Mouse (Mus musculus): ENCODE measurements around the gene Smad6. TPM values are rescaled to one million over a fixed set of nuclear protein-coding genes. Genes with fewer than 3 reads are reported as not detected.
A peak's percentile ranks its signal among the peaks of the same experiment; 100 is the strongest.

Smad6 gene
- total RNA-seq, 2 experiments from 2014 or later: 1.7 to 3.6 TPM

DNA sequence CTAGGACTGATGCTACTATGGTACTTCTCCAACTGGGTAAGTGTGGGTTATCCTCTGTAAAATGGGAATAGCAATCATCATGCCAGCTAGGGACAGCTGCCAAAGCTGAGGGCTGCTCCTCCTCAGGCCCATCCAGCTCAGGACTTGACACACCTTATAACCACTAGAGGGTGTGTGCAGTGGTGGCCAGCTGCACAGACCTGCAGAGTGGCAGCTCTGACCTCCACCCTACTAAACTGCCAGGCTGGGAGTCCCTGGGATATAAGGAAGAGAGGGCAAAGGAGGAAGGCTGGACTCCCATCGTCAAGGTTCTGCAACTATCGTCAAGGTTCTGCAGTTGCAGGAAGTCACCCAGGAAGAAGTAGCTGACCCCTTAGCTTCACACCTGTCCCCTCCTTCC lies 3.1 kb upstream of the Smad6 start:
- no peak for DNase-seq (ENCODE audit: low spot score in 2 of 2)
- intact Hi-C loops (cut with DNase I): loop anchor here (5.0 kb wide), 1 partner anchor 68 kb away; no protein-coding TSS in a partner anchor

DNA sequence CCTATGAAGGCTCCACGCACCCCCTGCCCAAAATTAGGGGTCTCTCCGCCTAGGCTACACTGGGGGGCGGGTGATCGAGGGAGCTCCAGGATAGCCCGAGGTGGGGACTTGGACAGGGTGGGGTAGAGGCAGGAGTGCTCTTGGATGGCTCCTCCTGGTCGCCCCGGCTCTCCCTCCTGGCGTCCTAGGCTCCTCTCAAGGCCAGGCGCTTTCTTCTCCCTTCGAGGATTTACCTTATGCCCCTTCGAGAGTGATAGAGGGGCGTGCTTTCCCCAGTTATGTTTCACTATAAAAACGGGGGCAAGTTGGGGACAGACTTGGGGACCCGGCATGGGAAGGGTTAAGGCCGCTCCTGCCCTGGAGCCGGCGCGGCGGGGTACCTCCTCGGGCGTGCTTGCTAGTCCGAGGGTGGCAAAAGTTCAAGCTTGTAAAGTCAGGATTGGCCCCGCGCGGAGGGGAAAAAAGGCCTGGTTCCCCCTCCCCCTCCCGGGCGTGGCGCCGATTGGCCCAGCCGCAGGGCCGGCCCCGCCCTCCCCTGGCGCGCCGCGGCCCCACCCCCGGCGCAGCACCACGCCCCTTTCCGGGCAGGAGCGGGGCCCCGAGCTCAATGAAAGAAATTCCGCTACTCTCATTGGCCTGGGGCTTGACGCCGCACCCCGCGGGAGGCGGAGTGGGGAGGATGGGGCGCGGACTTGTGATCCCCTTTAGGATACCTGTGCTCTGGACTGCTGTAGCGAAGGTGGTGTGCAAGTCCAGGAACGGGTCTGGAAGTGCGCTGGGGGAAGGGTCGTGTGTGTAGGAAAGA lies 905 bp upstream of the Smad6 start:
- peak; percentile 74 to 78 for DNase-seq (ENCODE audit: low spot score in 2 of 2)
- intact Hi-C loops (cut with DNase I): loop anchor here (2.0 to 5.0 kb wide), 2 partner anchors 64 to 65 kb away; no protein-coding TSS in a partner anchor

DNA sequence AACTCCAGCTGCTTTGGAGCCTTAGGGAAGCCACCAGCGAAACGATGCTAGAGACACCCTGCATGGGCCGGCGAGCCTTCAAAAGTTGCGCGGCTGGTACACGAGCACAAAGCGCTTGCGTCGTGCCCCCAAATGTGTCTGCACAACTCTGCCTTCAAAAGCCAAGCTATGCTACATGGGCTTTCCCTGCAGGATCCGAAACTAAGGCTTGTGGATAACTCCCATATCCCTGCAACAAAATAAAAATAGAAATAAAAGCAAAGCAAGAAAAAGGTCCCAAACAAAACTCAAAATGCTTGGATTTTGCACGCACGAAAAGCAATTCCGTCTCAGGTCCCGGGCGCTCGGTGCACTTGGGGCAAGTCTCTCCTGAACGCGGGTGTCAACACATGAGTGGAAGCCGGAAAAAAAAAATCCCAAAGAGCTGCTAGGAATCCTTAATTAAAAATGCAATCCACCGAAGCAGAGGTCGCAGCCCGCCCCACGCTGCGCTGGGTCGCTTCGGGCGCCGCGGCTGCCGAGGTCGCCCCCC lies 474 bp downstream of the Smad6 start:
- intact Hi-C loops (cut with DNase I): loop anchor here (5.0 kb wide), 1 partner anchor 64 kb away; no protein-coding TSS in a partner anchor
- no peak for DNase-seq (ENCODE audit: low spot score in 2 of 2)

GRCm38 (mm10) chr9:64020606-64021318 lies 1.1 kb downstream of the Smad6 start:
- intact Hi-C loops (cut with DNase I): loop anchor here (5.0 kb wide), 1 partner anchor 63 kb away; no protein-coding TSS in a partner anchor
- no peak for DNase-seq (ENCODE audit: low spot score in 2 of 2)

GRCm38 (mm10) chr9:64020171-64020605 lies 1.7 kb downstream of the Smad6 start:
- intact Hi-C loops (cut with DNase I): loop anchor here (5.0 kb wide), 1 partner anchor 63 kb away; no protein-coding TSS in a partner anchor
- DNase-seq (ENCODE audit: low spot score in 2 of 2): no peak

DNA sequence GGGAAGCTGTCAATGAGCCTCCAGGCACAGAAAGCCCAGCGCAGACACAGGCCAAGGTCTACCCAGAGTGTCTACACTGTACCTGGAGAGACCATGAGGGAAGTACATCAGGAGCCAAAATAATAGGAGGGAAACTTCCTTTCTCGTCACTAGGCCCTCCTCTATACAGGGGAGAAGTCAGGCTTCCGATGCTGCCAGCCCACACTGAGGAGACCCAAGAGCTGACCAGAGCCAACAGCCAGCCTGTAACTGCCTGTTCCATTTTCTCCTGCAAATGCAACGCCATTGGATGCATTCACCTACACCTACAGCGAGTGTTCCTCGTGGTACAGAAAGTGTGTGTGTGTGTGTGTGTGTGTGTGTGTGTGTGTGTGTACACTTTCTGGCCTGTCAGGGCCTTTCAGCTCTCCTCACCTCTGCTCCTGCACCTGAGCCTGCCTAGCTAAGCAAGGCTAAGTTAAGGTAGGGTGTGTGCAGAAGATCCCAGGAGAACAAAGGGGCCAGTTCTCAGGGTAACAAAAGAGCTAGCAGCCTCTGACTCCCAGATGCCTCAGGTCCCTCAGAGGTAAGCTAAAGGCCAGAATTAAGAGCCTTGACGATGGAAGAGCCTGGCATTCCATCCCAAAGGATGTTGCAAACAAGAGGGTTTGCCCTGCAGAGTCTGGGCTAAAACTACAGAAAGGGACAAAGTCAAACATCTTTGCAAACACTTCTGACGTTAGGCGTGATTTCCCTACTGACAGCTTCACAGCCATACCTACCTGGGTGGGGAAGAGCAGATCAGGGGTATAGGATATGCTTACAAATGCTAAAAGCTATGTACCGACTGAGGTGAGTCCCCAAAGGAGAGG lies 2.6 kb downstream of the Smad6 start:
- no peak for DNase-seq (ENCODE audit: low spot score in 2 of 2)
- intact Hi-C loops (cut with DNase I): no loop called here

DNA sequence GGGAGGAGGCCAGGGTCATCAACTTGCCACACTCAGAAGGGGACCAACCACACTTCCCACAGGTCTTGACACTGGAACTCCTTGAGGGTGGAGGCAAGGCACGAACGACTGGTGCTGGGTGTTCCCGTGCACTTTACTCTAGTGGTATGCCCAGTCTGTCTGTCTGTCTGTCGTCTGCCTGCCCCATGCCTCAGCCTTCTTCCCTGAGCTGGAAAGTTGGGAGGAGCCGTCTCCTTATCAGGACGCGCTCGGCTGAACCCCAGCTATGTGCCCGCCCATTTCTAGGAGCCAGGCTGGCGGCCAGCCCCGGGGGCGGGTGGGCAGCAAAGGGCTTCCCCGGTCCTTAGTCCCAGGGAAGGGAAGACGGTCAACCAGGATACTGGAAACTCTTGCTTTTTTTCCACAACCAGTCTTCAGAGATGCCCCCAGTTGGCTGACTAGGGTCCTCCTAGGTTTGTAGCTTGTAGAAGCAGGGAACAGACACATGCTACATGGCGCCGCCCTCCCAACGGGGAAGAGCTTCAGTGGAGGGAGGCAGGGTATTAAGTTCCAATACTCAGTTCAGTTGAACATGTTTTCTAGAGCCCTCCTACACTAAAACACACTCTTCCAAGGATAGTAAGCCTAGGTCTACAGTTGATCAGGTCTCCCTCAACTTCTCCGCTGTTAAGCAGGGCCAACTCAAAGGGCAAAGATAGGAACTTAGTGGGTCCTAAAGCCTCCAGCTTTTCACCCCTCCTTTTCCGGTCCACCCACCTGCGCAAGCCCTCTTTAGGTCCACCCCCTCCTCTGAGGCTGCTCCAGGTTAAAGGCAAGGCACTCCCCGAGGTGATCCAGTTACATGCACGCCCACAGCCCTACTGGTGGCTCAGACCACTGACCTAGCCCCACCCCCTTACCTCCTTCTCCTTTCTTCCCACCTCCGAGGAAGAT lies 3.7 kb downstream of the Smad6 start:
- intact Hi-C loops (cut with DNase I): no loop called here
- DNase-seq (ENCODE audit: low spot score in 2 of 2): no peak

DNA sequence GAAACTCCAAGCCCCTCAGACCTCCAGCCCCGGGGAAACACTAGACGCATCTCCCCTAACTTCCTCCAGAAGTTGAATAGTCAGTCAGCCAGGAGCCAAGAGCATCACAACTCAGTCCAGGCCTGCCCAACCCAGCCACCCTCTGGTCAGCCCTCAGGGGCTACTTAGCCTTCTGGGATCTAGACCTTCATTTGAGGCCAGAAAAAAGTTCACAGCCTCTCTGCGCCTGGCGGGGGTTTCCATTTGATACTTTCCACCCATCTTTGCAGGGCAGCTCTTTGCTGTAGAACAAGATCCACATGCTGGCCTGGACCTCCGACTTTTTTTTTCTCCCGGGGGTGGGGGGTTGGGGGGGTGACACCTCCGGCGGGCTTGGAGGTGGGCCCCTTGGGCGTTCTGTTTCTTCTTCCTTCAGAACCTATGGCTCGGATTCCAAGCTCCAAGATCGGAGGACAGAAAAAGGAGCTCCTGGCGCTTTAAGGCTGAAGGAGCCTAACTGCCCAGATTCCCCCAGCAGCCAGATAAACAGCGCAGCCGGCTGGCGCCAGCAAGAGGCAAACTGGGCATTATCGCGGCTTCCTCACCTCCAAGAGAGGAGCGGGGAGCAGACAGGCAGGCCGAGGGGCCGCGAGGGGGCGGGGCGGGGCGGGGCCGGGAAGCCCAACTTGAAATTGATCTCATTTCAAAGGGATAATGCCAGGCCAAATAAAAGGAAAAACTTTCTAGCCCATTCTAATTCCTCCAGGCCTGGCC lies 5.0 kb downstream of the Smad6 start:
- DNase-seq (ENCODE audit: low spot score in 2 of 2): no peak

GRCm38 (mm10) chr9:64016092-64016491 lies 5.8 kb downstream of the Smad6 start:
- intact Hi-C loops (cut with DNase I): no loop called here
- no peak for DNase-seq (ENCODE audit: low spot score in 2 of 2)

More for the DNA sequence above, 5.0 kb downstream of the Smad6 start:
- intact Hi-C loops (cut with DNase I): no loop called here

DNA sequence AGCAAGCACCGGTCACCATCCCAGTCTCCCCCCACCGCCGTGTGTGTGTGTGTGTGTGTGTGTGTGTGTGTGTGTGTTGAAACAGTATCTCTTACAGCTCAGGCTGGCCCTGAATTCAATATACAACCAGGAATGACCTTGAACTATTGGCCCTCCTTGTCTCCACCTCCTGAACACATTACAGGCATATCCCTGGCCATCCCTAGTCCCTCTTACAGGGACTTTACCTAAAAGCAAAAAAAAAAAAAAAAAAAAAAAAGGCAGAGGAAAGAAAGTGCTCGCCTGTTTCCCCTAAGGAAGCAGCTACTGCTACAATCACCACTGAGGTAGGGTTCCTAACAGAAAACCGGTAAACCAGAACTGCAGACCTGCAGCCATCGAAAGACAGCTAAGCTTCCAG lies 7.1 kb downstream of the Smad6 start:
- intact Hi-C loops (cut with DNase I): no loop called here
- no peak for DNase-seq (ENCODE audit: low spot score in 2 of 2)

- no peak for DNase-seq (ENCODE audit: low spot score in 2 of 2)
- intact Hi-C loops (cut with DNase I): no loop called here
Measured at GRCm38 (mm10) chr9:64011356-64011755, 10.5 kb downstream of the Smad6 start.

GRCm38 (mm10) chr9:64002981-64003380 lies 18.9 kb downstream of the Smad6 start:
- DNase-seq (ENCODE audit: low spot score in 2 of 2): no peak
- intact Hi-C loops (cut with DNase I): no loop called here

GRCm38 (mm10) chr9:64001081-64001480 lies 20.8 kb downstream of the Smad6 start:
- intact Hi-C loops (cut with DNase I): no loop called here
- DNase-seq (ENCODE audit: low spot score in 2 of 2): no peak

DNA sequence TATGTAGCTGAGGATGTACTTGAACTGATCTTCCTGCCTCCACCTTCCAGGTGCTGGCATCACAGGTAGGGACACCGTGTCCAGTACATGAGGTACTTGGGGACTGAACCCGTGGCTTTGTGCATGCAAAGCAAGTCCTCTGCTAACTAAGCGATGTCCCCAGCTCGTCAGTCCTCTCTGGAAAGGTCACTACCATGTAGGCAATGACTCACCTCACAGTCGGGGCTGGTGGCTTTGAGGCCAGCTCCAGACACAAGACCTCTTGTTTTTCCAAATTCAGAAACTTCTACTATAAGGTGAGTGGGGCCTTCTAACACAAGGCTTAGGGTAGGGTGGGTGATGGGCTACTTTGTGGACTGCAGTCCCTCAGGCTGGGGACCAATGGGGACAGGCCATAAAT lies 21.8 kb downstream of the Smad6 start:
- DNase-seq (ENCODE audit: low spot score in 2 of 2): no peak
- intact Hi-C loops (cut with DNase I): no loop called here

DNA sequence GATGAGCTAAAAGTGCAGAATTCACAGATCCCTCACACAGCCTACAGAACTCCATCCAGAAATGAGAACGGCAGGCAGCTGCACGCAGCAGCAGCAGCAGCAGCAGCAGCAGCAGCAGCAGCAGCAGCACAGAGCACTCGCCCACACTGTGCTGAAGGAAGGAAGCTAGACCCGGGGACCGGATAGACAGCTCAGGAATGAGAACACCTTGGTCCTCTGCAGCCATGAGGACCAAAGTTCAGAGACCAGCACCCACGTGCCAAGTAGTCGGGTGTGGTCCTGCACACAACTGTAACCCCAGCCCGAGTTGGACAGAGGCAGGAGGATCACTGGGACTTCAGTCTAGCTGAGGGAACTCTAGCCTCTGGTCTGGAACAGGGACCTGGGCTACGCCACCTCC lies 22.7 kb downstream of the Smad6 start:
- intact Hi-C loops (cut with DNase I): no loop called here
- no peak for DNase-seq (ENCODE audit: low spot score in 2 of 2)

DNA sequence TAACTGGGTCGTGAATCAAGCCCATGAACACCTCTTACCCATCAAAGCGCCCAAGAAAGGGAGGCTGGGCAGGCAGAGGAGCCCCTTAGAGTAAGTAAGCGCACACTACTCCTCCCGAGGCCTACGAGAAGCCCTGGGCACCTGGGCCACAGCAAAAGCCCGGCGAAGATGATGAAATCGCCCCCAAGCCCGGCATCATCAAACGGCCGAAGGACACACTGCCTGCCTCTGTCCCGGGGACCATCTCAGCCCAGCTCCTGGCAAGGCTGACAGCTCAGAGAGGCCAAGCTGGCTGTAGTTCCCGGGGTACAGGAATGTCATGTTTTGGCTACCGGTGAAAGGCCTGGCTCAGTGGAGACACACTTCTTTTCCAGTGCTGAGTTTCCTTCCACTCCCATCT lies 23.8 kb downstream of the Smad6 start:
- no peak for DNase-seq (ENCODE audit: low spot score in 2 of 2)
- intact Hi-C loops (cut with DNase I): no loop called here

- no peak for DNase-seq (ENCODE audit: low spot score in 2 of 2)
- intact Hi-C loops (cut with DNase I): no loop called here
Measured at GRCm38 (mm10) chr9:63997439-63997838, 24.4 kb downstream of the Smad6 start.

DNA sequence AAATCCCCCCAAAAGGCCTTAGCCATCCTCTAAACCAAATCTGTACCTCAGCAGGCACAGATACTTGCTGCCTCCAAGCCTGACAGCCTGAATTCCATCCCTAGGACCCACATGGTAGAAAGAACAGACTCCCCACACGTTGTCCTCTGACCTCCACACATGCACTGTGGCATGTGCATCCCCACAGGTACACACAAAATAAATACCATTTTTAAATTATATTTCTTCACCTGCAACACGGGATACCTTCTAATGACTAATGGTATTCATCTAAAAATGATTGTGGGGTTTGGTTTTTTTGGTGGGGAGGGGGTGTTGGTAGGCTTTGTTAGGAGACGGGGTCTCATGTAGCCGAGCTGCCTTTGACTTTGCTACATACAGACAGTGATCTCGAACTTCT lies 28.6 kb downstream of the Smad6 start:
- intact Hi-C loops (cut with DNase I): no loop called here
- DNase-seq (ENCODE audit: low spot score in 2 of 2): no peak

Data from left cerebral cortex, postnatal 36 days (tissue).